Mouse (Mus musculus) heart, postnatal 25 days (tissue): ENCODE measurements around the gene Dbn1. TPM values are rescaled to one million over a fixed set of nuclear protein-coding genes. Genes with fewer than 3 reads are reported as not detected.

Source experiments
- DNase-seq: peaks from one replicate; pipeline ENCODE4 v3.0.0; 2022; ENCODE audit warnings: low spot score
- intact Hi-C: fragments of 180-260 bp; cut with DNase I; formaldehyde crosslinking; loops from one replicate; pipeline ENCODE4 v1.15.1; 2025
- total RNA-seq, 2 experiments: library from RNA; stranded (reverse); gene quantifications; 2 replicates each; pipeline ENCODE4 v1.2.3; 2021

Gene Dbn1
- total RNA-seq, 2 experiments from 2014 or later = 10.6 to 10.8 TPM

DNA sequence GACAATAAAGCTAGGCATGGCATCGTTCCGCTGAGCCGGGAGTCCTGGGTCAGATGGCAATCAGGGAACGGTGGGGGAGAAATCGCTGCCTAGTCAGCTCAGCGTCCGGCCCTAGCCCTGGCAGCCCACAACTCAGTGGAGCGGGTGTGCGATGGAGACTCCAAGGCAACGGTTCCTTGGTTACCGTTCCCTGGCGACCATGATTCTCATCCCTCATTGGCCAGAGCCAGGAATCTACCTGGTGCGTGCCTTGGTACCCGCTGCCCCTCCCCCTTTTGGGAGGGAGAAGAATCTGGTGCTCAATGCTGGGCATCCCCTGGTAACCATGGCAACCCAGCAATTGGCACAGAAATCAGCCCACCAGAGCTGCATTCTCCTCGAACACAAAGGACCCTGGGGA, 4.3 kb downstream of the Dbn1 start:
- intact Hi-C loops = no loop called here
- DNase-seq = no peak

DNA sequence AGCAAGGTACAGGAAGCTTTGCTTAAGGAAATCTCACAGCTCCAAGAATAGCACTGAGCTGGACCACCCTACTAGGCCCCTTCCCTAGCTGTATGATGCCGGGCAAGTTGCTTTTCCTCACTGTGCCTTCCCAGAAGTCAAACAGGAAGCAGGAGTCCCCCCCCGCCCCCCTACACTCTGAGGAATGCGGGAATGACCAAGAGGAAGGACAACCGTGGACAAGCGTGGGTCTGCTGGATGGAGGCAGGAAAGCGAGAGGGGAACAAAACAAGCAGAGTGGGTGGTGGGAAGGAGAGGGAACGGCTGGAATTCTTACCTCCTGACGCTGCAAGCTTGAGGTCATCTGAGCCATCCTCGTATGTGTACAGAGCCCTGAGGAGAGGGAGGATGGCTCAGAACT, 4.8 kb downstream of the Dbn1 start:
- intact Hi-C loops = no loop called here
- DNase-seq = no peak

DNA sequence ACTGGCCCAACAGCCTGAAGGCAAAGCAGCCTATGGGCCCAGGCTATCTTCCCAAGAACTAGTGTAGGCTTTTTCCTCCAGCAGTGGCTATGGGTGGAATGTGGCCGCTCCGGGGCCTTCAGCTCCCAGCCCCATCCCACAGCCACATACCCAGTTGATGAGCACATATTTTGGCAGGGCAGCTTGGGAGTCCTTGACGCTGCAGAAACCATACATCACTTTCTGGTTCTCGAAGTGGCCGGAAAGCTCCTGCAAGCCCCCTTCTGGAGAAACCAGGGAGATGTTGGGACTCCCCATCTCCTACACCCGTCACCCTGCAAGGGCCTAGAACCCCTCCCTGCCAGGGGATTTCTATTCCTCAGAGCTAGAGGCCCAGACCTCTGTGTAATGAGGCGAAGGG, 5.4 kb downstream of the Dbn1 start:
- no peak for DNase-seq
- intact Hi-C loops = no loop called here

DNA sequence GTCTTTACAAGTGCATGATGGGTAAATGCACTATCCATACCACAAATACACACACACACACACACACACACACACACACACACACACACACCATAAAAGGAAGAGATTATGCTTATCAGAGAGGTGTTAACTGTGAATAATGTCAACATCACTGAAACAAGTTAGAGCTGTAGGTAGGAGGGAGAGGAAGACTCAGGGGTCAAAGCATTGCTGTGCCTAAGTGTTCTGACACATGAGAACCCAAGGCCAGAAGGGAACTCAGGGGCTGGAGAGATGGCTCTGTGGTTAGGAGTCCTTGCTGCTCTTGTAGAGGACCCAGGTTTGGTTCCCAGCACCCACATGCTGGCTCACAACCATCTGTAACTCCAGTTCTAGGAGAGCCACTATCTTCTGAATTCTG, 8.0 kb downstream of the Dbn1 start:
- DNase-seq = no peak
- intact Hi-C loops = no loop called here

DNA sequence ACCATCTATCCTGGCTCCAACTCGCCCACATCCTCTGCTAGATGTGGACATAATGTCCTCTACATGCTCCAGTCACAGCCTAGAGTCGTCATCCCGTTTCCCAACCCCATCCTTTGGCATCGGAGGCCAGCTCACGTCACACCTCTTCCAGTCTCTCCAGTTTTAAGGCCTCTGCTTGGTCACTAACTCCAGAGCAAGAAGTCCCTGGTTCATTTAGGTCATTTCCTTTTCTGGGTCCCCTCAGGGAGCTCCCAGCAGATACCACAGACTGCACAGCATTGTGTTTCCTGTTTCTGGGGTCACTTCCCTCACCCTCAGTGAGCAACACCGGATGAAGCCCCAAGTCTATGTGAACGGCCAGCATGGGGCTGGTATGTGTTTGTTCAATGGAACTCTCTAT, 8.9 kb downstream of the Dbn1 start:
- intact Hi-C loops = no loop called here
- DNase-seq = peak; percentile 54

DNA sequence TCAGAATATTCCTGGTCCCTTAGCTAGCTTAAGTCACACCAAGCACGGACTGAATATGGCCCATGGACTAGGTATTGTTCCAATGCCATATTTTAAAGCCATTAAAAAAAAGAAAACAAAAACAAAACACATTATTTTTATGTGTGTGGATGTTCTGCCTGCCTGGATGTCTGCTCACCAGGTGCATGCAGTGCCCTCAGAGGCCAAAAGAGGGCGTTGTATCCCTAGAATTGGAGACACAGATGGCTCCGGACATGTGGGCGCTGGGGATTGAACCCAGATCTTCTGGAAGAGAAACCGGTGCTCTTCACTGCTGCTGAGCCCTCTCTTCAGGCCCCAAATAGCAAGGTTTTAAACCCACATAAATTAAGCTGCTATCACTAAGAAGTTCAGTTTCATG, 9.9 kb downstream of the Dbn1 start:
- DNase-seq = no peak
- intact Hi-C loops = no loop called here

DNA sequence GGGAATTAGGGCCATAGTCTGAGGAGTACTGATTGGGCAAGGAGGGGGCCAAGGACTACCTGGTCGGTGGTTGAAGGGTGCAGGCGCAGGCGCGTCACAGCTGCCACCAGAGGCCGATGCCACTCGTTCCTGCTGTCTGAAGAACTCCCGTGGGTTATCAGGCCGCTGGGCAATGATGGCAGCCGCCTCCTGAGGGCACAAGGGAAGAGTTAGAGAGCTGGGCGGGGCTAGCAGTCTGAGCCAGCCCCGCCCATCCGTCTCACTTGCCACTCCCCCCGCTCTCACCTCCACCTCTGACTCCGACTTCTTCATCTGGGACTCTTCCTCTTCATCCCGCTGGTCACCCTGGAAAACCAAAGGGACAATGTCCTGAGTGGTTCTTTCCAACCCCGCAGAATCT, 10.4 kb downstream of the Dbn1 start:
- intact Hi-C loops = no loop called here

DNA sequence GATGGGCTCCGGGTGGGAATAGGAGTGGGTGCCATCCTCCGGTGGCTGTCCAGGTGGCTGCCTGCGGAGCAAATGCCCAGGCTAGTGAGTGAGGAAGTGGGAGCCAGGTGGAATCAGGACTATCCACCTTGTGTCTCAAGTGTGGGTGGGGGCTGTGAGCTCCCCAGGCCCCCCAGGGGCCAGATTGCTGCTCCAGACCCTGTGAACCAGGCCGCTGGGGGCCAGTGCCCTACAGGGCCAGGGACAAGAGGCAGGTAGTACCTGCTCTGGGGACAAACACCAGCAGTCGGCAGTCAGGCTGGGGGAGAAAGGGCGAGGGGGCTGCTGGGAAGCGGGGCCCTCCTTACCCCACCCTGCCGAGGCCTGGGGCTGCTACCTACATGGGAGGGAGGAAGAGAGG, 11.7 kb downstream of the Dbn1 start:
- intact Hi-C loops = no loop called here
- DNase-seq = no peak

More for the DNA sequence above, 10.4 kb downstream of the Dbn1 start:
- DNase-seq = no peak

DNA sequence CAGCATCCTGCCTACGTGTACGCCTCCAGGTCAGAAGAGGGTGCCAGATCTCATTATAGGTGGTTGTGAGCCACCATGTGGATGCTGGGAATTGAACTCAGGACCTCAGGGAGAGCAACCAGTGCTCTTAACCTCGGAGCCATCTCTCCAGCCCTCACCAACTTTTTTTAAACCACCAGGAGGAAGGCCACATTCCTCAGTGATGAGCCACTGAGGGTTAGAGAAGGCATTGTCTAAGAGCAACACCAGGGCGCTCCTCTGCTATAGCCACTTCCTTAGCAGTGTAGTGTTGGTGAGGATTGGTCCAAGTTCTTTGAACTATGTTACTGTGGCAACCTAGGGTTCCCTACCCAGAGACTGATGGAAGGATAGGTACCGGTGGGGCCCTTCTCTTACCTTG, 12.2 kb downstream of the Dbn1 start:
- intact Hi-C loops = no loop called here
- no peak for DNase-seq

DNA sequence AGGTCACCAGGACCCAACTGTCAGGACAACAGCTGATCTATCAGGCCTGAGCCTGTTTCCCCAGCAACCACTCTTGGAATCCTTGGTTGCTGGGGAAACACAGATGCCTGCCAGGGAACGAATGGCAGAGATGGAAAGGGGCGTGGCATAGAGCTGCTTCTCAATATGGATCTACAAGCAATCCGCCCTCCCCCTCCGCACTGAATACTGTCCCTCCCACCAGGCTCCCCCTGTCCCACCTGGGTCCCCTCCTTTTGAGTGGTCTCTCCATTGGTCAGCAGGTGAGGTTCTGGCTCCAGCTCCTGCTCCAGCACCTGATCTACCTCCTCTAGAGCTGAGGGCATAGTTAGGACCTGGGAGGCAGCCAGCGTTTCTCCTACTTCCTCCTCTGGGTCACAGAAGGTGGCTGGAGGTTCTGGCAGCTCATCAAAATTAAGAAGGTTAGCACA, 13.3 kb downstream of the Dbn1 start:
- no peak for DNase-seq

DNA sequence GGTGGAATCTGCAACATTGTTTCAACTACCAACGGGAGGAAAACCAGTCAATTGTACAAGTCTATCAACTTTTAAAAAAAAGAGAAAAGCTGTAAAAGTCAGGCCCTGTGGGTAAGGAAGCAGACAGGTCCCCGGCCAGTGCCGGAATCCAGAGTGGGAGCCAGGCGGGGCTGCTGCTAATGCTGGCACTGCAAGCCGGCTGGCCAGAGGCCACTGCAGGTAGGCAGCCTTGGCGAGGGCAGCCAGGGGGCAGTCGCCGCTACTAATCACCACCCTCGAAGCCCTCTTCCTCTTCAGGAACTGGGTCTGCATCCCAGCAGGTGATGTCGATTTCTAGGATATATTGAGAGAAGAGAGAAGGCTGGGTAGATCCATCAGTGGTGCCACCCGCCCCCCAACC, 13.9 kb downstream of the Dbn1 start:
- DNase-seq = no peak
- intact Hi-C loops = no loop called here

More for the DNA sequence above, 13.3 kb downstream of the Dbn1 start:
- intact Hi-C loops = no loop called here

DNA sequence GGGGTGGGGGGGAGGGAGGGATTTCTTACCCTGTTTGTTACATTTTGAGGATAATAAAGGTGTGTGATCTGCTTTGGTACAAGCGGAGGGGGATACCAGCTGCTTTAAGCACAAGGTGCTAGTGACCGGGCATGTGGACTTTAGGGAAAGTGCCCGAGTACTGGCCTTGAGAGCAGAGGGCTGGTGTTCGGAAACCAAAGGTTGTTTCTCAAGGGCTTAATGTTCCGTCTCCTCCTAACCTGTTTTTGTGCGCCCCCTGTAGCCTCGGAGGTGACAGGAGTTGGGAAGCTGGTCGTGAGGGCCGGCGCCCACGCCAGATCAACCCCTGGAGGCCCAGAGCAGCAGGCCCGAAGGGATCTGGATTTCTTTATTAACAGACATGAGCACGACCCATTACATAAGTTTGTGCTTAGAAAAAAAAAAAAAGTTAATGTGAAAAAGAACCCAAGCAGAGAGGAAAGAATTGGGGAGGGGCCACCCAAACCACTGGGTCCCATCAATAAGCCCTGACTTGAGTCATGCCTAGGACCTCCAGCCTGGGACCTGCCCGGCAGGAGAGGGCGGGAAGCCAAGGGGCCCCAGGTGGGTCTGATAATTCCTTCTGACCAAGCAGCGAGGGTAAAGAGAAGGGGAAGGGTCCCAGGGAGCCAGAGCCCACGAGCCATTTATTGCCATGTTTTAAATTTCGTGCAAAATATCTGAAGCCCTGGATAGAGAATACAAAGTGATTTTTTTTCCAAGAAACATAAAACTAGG, 14.7 kb downstream of the Dbn1 start:
- DNase-seq = no peak
- intact Hi-C loops = no loop called here

DNA sequence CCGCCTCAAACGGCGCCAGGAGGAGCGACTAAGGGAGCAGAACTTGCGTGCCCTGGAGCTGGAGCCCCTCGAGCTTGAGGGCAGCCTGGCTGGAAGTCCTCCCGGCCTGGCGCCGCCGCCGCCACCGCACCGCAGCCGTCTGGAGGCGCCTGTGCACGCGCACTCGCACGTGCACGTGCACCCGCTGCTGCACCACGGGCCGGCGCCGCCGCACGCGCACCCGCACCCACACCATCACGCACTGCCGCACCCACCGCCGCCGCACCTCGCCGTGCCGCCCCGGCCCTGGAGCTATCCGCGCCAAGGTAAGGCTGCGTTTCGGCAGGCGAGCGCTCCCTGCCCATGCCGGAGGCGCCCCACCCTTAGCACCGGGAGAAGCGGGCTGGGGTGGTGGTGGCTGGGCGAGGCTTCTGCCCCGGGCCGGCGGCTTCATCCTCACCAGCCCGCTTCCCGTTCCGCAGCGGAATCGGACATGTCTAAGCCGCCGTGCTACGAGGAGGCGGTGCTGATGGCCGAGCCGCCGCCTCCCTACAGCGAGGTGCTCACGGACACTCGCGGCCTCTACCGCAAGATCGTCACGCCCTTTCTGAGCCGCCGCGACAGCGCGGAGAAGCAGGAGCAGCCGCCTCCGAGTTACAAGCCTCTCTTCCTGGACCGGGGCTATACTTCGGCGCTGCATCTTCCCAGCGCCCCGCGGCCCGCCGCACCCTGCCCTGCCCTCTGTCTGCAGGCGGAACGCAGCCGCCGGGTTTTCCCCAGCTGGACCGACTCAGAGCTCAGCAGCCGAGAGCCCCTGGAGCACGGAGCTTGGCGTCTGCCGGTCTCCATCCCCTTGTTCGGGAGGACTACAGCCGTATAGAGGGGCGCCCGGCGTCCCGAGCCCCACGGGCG, 15.5 kb downstream of the Dbn1 start:
- intact Hi-C loops = no loop called here
- DNase-seq = no peak

DNA sequence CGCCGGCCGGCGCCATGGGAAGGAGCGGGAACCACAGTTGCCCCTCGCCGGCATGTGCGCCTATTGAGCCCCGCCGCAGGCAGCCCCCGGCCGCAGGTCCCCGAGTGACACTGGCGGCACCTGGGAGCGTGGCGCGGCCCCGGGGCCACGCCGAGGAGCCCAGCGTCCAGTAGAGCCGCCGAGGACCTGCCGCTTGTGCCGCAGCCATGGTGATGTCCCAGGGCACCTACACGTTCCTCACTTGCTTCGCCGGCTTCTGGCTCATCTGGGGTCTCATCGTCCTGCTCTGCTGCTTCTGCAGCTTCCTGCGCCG, 16.1 kb downstream of the Dbn1 start:
- intact Hi-C loops = loop anchor here (1.0 to 2.0 kb wide), 3 partner anchors 25 to 53 kb away; partner anchors contain the start of gene Pdlim7
- no peak for DNase-seq

DNA sequence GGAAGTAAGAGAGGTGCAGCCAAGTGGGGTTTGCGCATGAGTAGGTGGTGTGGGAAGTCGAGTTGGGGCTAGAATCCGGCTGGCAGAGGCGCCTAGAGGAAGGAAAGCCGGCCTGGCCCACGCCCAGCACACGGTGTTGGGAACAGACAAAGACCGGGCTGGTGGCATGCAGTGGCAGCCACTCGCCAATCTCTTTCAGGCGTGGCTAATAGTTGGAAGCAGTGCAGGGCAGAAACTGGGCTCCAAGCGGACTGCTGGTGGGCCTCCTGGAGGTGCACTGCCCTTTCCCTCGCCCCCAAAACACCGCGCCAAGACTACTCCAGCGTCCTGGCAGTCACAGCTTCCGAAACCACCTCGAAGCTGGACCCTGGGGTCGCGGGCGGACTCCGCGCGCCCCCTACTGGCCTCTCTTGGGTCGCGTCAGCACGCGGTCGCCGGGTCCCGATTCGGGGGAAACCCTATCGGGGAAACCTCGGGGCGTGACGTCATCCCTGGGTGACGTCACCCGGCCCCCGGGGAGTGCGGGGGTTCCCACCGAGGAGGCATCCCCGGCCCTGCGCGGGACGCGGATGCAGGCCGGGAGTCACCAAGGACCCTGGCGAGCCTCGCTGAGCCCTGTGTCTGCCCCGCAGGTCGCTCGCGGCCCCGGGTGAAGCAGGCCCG, 16.6 kb downstream of the Dbn1 start:
- intact Hi-C loops = loop anchor here (1.0 to 2.0 kb wide), 3 partner anchors 24 to 53 kb away; partner anchors contain the start of gene Pdlim7
- peak; percentile 77 for DNase-seq

DNA sequence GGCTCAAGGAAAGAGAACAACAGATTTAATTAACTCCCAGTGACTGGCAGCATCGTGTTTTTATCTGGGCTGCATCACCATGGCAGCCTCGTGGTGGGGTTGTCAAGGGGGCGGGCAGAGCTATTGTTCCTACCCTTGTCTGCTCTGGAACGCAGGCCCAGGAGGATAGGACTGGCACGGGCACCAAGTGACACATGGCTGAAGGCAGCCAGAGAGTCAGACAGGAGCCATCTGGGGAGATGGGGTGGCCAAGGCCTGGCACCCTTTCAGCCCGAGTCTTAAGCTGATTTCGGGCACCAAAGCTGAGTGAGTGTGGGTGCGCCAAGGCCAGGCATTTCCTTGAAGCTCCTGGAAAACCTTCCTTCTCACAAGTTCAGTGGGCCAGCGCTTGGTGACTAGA, 17.5 kb downstream of the Dbn1 start:
- DNase-seq = no peak
- intact Hi-C loops = loop anchor here (2.0 kb wide), 2 partner anchors 24 to 42 kb away; partner anchors contain the start of gene Pdlim7

DNA sequence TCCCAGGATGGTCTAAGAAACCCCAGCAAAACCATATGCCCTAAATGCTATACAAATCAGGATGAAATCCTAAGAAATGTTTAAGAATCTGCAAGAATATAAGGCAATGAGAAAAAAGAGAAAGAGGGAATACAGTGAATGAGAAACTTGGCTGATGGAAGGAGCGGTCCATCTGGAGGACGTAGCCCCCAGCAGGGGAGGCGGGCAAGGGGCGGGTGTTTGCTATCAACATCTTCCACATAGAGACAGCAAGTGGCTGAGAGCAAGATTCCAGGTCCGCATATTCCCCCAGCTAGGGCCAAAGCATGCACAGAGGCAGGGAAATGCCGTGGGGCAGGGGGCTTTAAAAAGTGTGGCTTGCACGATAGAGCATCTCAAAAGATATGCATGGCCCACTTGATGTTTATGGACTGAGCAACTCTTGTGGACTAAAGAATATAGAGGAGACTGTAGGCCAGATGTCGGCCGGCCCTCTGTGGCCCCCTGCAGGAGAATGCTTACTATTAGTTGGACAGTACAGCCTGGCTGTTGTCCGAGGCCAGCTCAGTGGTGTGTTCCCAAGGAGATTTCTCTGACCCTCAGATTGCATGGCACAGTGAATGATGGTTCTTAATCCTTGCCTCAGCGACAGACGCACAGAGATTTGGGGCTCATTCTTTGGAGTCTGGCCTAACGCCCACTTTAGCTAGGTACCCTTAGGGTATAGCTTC, 18.9 kb downstream of the Dbn1 start:
- intact Hi-C loops = loop anchor here (1.0 kb wide), 1 partner anchor 48 kb away; no protein-coding TSS in a partner anchor
- DNase-seq = no peak

DNA sequence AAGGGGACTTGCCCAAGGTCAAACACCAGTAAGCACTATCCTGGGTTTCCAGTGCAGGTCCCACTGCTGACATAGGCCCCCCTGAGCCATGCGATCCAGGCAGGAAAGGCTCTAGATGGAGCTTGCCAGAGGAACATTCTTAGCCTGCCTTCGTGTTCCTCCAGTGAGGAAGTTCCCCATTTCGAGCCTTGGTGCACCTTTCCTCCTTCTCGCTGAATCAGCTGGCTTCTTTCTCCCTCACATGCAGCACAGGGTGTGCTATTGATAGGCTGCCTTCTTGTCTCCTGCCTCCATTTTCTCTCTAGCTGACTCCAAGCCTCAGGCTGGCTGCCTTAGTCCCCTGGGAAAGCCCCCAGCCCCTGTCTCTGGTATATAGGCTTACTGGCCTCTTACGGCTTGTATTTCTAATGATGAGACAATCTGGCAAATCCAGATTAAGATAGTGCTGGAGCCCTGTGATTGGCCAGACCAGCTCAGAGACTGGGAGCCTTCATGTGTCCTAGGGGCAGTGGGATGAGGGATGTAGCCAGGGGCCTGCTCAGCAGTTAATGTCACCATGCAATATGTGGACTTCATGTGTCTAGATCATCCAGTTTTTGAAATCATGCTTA, 22.0 kb downstream of the Dbn1 start:
- no peak for DNase-seq
- intact Hi-C loops = no loop called here

DNA sequence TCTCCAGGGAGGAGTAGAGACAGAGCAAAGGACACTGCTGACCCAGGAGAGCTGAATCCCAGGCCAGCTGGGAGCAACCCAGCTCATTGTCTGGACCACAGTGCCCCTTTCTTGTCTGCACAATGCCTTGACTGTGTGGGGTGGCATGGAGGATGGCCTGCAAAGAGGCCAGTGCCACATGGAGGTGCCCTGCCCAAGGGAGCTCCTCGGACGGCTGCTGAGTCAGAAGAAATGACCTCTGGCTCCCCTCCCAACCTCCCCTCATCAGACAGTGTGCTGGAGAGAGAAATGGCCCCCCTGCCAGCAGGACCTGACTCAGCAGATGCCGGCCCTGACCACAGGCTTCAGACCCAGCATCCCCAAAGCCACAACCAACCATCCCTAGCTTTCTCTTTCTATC, 22.7 kb downstream of the Dbn1 start:
- intact Hi-C loops = no loop called here
- DNase-seq = no peak
